Mouse (Mus musculus): ENCODE measurements at regions not wholly inside any gene's neighbourhood (a gene's known extent, or its start where the extent isn't known, plus 50 kb on each side); places are given as distances from the start of the nearest gene placed in this dataset.
A peak's percentile ranks its signal among the peaks of the same experiment; 100 is the strongest.

DNA sequence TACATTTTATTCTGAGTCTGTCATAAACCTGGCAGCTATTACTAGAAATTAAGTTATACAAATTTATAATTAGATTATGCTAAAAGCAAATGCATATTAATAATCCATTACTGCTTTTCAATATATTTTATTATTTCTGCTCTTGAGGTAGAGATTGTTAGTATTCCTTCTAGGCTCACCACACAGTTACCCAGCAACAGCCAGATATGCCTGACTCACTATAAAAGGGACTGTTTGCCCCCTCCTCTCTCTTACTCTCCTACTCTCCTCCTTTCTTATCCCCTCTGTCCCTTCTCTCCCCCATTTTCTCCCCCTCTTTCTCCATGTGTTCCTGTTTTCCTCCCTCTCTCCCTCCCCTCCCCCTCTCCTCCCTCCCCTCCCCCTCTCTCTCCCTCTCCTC is 98.7 kb downstream of the 4930505A04Rik start:
- Histone ChIP-seq H3K27me3 (replicated peaks; ENCODE audit: control insufficient read depth, insufficient read depth, low read length) (no peaks in the 10 kb centered on the region), H3K27ac (ENCODE audit: low read length) (no peak overlapping the region), H3K4me3 (replicated peaks; ENCODE audit: low read length) (no peak overlapping the region), H3K9me3 (ENCODE audit: control insufficient read depth, low read length) (no peaks in the 10 kb centered on the region), H3K4me2 (ENCODE audit: low read length) (no peak overlapping the region), H3K9ac (replicated peaks; ENCODE audit: low read depth, low read length) (no peak overlapping the region), H3K36me3 (ENCODE audit: control insufficient read depth, insufficient read depth) (no peaks in the 10 kb centered on the region), H3K4me1 (replicated peaks; ENCODE audit: control insufficient read depth, insufficient read depth, low read length) (no peaks in the 10 kb centered on the region; the same call in 1 of the 2 replicates)
- no peak for ATAC-seq

DNA sequence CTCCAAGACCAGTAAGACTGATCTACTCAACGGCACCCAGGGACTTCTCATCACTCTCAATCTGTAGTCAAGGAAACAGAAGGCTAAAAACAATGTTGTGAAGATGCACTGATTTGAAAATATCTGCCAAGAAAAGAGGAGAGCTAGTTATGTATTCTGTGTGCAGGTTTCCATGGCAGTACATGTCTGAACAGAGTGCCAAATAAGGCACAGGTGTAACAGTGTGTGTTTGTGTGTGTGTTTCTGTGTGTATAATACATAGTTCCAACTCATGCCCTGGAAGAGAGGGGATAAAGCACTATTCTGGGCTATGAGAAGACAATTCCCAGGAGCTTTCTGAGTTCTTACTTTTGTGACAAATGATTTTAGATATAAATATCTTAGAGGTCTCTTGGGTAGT is 99.7 kb downstream of the 4930505A04Rik start:
- Histone ChIP-seq H3K36me3 (ENCODE audit: control insufficient read depth, insufficient read depth) (no peaks in the 10 kb centered on the region), H3K27ac (ENCODE audit: low read length) (no peak overlapping the region), H3K4me2 (ENCODE audit: low read length) (no peak overlapping the region), H3K9ac (replicated peaks; ENCODE audit: low read depth, low read length) (no peak overlapping the region), H3K9me3 (ENCODE audit: control insufficient read depth, low read length) (no peaks in the 10 kb centered on the region), H3K4me1 (replicated peaks; ENCODE audit: control insufficient read depth, insufficient read depth, low read length) (no peaks in the 10 kb centered on the region; the same call in 1 of the 2 replicates), H3K27me3 (replicated peaks; ENCODE audit: control insufficient read depth, insufficient read depth, low read length) (no peaks in the 10 kb centered on the region), H3K4me3 (replicated peaks; ENCODE audit: low read length) (no peak overlapping the region)
- ATAC-seq: peak; percentile 56; the same call in 1 of the 2 replicates
- WGBS: 78% methylated on average over 1 of the region's 1 CpGs

DNA sequence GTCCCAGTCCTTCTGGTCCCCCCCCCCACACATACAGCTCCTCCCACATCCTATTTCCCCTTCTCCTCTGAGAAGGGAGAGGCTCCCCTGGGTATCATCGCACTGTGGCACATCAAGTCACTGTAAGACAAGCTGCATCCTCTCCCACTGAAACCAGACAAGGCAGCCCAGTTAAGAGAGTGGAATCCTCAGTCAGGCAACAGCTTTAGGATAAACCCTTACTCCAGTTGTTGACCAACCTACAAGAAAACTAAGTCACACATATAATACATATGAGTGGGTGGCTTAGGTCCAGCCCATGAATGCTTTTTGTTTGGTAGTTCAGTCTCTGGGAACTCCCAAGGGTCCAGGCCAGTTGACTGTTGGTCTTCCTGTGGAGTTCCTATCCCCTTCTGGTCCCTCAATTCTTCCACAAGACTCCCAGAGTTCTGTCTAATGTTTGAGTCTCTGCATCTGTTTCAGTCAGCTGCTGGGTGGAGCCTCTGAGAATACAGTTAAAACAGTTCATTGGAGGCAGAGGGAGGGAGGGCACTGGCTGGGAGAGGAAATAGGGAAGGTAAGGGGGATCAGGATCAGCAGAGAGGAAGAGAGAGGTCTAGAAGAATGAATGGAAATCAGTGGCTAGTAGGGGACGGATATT is 101.7 kb upstream of the Sptbn1 start:
- H3K4me2 ChIP-seq (ENCODE audit: low read length): no peak overlapping the region
- no peak overlapping the region for H3K27ac ChIP-seq (ENCODE audit: low read length)
- 93% methylated on average over 2 of the region's 2 CpGs for WGBS
- no peaks in the 10 kb centered on the region for H3K36me3 ChIP-seq (ENCODE audit: control insufficient read depth, insufficient read depth)
- ATAC-seq: no peak
- no peaks in the 10 kb centered on the region for H3K9me3 ChIP-seq (ENCODE audit: control insufficient read depth, low read length)
- H3K4me3 ChIP-seq (replicated peaks; ENCODE audit: low read length): no peak overlapping the region
- no peak overlapping the region for H3K9ac ChIP-seq (replicated peaks; ENCODE audit: low read depth, low read length)
- H3K4me1 ChIP-seq (replicated peaks; ENCODE audit: control insufficient read depth, insufficient read depth, low read length): no peaks in the 10 kb centered on the region; the same call in 1 of the 2 replicates
- no peaks in the 10 kb centered on the region for H3K27me3 ChIP-seq (replicated peaks; ENCODE audit: control insufficient read depth, insufficient read depth, low read length)

DNA sequence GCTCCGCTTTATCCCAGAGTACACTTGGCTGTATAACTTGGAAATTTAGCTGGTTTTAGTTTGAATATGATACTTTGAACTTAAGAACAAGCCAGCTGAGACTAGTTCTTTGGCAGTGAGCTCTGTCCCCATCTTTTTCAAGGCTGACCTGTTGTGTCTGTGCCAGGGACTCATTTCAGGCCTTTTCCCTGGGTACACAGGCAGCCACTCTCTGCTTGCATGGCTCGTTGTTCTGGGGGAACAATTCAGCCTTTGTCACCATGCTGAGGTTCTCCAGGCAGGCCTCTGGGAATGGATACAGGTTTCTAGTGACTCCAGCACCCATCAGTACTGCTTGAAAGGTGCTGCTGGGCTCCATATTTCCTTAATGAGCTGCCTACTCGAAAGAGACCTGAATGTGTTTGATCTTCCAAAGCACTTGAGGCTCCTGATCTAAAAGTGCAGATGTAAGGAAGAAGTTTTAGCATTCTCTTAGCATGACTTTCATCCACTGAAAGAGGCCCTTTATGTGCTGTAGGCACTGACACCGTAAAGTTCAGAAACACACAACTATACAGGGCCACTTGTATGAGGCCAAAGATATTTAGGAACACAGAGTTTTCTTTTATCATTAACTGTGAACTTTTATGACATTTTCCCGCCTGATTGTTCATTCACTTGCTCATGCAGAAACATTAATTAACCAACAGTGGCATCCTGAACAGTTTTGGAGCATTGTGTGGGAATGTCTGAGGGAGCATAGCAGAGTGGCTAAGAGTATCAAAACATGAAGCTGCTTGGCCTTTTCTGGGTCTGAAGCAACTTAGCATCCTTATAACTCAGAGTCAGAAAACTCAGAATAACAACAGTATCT is 99.6 kb upstream of the Sptbn1 start:
- no peaks in the 10 kb centered on the region for H3K27me3 ChIP-seq (replicated peaks; ENCODE audit: control insufficient read depth, insufficient read depth, low read length)
- no peaks in the 10 kb centered on the region; the same call in 1 of the 2 replicates for H3K4me1 ChIP-seq (replicated peaks; ENCODE audit: control insufficient read depth, insufficient read depth, low read length)
- H3K4me3 ChIP-seq (replicated peaks; ENCODE audit: low read length): no peak overlapping the region
- no peaks in the 10 kb centered on the region for H3K9me3 ChIP-seq (ENCODE audit: control insufficient read depth, low read length)
- H3K27ac ChIP-seq (ENCODE audit: low read length): no peak overlapping the region
- H3K9ac ChIP-seq (replicated peaks; ENCODE audit: low read depth, low read length): no peak overlapping the region
- peak; percentile 75 for ATAC-seq
- H3K4me2 ChIP-seq (ENCODE audit: low read length): no peak overlapping the region
- H3K36me3 ChIP-seq (ENCODE audit: control insufficient read depth, insufficient read depth): no peaks in the 10 kb centered on the region
- 31% methylated on average over 5 of the region's 5 CpGs for WGBS

DNA sequence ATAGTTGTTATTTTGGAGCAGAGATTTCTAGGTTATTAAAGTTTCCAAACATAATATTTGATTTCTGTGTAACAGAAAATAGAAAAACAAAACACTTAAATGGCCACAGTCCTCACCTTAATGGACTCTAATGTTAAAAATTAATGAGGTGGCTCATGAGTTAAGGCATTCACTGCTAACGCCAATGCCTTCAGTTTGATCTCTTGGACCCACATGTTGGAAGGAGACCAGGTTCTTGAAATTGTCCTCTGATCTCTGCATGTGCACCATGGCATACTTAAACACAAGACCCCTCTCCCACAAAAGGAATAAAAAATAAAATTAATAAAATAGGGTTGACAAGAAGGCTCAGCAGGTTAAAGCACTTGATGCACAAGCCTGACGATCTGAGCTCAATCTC is 98.5 kb upstream of the Sptbn1 start:
- H3K4me2 ChIP-seq (ENCODE audit: low read length): no peak overlapping the region
- no peak overlapping the region for H3K27ac ChIP-seq (ENCODE audit: low read length)
- no peaks in the 10 kb centered on the region for H3K36me3 ChIP-seq (ENCODE audit: control insufficient read depth, insufficient read depth)
- no peaks in the 10 kb centered on the region for H3K4me1 ChIP-seq (replicated peaks; ENCODE audit: control insufficient read depth, insufficient read depth, low read length)
- no peaks in the 10 kb centered on the region for H3K27me3 ChIP-seq (replicated peaks; ENCODE audit: control insufficient read depth, insufficient read depth, low read length)
- no peak overlapping the region for H3K4me3 ChIP-seq (replicated peaks; ENCODE audit: low read length)
- WGBS: 79% methylated on average over 2 of the region's 2 CpGs
- no peak for ATAC-seq
- no peaks in the 10 kb centered on the region for H3K9me3 ChIP-seq (ENCODE audit: control insufficient read depth, low read length)
- H3K9ac ChIP-seq (replicated peaks; ENCODE audit: low read depth, low read length): no peak overlapping the region

DNA sequence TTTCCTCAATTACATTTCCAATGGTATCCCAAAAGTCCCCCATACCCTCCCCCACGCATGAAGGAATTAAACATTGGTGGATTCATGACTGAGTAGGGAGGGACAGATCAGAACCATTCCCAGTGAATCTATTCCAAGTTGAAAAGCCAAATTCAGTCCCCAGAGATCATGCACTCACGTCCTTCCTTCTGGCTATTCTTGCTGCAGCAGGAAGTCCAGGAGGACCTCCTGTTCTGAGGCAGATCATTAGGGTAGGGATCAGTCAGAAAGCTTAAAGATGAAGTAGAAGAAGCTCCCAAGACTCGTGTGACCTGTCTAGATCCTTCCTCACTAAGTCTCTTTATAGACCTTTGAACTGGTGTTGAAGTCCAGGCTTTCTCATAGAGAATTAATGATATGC is 97.0 kb upstream of the Sptbn1 start:
- H3K4me3 ChIP-seq (replicated peaks; ENCODE audit: low read length): no peak overlapping the region
- no peaks in the 10 kb centered on the region for H3K36me3 ChIP-seq (ENCODE audit: control insufficient read depth, insufficient read depth)
- H3K27me3 ChIP-seq (replicated peaks; ENCODE audit: control insufficient read depth, insufficient read depth, low read length): no peaks in the 10 kb centered on the region
- H3K27ac ChIP-seq (ENCODE audit: low read length): no peak overlapping the region
- H3K4me2 ChIP-seq (ENCODE audit: low read length): no peak overlapping the region
- H3K4me1 ChIP-seq (replicated peaks; ENCODE audit: control insufficient read depth, insufficient read depth, low read length): no peaks in the 10 kb centered on the region
- no peak for ATAC-seq
- no peak overlapping the region for H3K9ac ChIP-seq (replicated peaks; ENCODE audit: low read depth, low read length)
- 74% methylated on average over 3 of the region's 3 CpGs for WGBS
- H3K9me3 ChIP-seq (ENCODE audit: control insufficient read depth, low read length): no peaks in the 10 kb centered on the region

DNA sequence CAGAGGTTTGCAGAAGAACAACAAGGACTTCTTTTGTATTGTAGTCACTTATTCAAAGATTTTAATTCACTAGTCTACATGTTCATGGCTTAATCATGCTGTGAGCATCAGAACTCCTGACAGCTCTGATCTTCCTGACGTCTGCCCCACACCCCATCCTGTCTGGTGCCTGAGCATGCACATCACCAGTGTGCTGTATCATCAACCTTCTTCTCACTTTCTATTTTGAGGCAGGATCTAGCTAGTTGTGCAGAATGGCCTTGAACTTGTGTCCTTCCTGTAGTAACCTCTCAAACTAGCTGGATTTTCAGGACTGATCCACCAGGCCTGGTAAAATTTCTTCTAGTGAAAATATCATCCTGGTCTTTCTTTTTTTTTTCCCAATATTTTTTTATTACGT is 96.6 kb upstream of the Sptbn1 start:
- Histone ChIP-seq H3K4me2 (ENCODE audit: low read length) (no peak overlapping the region), H3K9ac (replicated peaks; ENCODE audit: low read depth, low read length) (no peak overlapping the region), H3K36me3 (ENCODE audit: control insufficient read depth, insufficient read depth) (no peaks in the 10 kb centered on the region), H3K9me3 (ENCODE audit: control insufficient read depth, low read length) (no peaks in the 10 kb centered on the region), H3K27me3 (replicated peaks; ENCODE audit: control insufficient read depth, insufficient read depth, low read length) (no peaks in the 10 kb centered on the region), H3K27ac (ENCODE audit: low read length) (no peak overlapping the region), H3K4me1 (replicated peaks; ENCODE audit: control insufficient read depth, insufficient read depth, low read length) (no peaks in the 10 kb centered on the region), H3K4me3 (replicated peaks; ENCODE audit: low read length) (no peak overlapping the region)
- 69% methylated on average over 2 of the region's 2 CpGs for WGBS
- no peak for ATAC-seq

DNA sequence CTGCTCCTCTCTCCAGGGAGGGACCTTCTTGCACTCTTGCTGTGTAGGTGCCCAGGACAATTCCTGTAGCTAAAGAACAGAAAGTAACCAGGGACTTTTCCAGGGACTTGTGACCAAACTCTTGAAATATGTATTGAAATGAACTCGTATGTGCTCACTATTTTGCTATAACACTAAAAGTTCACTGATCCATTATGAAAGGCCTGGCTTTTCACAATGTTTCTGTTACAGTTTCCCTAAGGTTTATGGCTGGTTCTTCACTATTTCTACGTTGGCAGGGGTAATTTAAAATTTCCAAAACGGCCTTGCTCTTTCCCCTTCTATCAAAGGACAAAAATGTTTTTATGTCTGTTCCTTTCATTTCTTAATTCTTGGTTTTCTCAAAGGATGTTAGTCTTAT is 90.2 kb upstream of the Sptbn1 start:
- no peaks in the 10 kb centered on the region for H3K27me3 ChIP-seq (replicated peaks; ENCODE audit: control insufficient read depth, insufficient read depth, low read length)
- H3K36me3 ChIP-seq (ENCODE audit: control insufficient read depth, insufficient read depth): no peaks in the 10 kb centered on the region
- H3K4me2 ChIP-seq (ENCODE audit: low read length): no peak overlapping the region
- H3K27ac ChIP-seq (ENCODE audit: low read length): no peak overlapping the region
- no peak overlapping the region for H3K4me3 ChIP-seq (replicated peaks; ENCODE audit: low read length)
- H3K4me1 ChIP-seq (replicated peaks; ENCODE audit: control insufficient read depth, insufficient read depth, low read length): no peaks in the 10 kb centered on the region
- H3K9me3 ChIP-seq (ENCODE audit: control insufficient read depth, low read length): no peaks in the 10 kb centered on the region
- no peak for ATAC-seq
- WGBS: 79% methylated on average over 3 of the region's 3 CpGs
- H3K9ac ChIP-seq (replicated peaks; ENCODE audit: low read depth, low read length): no peak overlapping the region

DNA sequence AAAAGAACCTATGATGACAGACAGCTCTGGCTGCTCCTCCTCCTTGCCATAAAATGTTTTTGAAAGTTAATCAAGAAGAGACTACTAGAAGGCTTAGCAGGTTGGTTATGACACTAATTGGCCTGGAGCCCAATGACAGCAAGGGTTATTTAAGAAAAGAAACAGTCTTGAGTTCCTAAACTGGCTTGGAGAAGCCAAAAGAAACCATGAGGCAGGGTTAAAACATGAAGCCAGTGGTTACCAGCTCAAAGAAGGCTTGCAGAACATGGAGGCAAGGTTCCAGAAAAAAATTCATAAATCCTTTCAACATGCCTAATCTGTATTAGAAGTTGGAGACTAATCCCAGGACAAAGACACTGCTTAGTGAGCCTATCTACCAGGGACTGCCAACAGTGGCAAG is 87.4 kb upstream of the Sptbn1 start:
- Histone ChIP-seq H3K9ac (replicated peaks; ENCODE audit: low read depth, low read length) (no peak overlapping the region), H3K4me3 (replicated peaks; ENCODE audit: low read length) (no peak overlapping the region), H3K27ac (ENCODE audit: low read length) (no peak overlapping the region), H3K4me1 (replicated peaks; ENCODE audit: control insufficient read depth, insufficient read depth, low read length) (no peaks in the 10 kb centered on the region), H3K4me2 (ENCODE audit: low read length) (no peak overlapping the region), H3K9me3 (ENCODE audit: control insufficient read depth, low read length) (no peaks in the 10 kb centered on the region), H3K27me3 (replicated peaks; ENCODE audit: control insufficient read depth, insufficient read depth, low read length) (no peaks in the 10 kb centered on the region), H3K36me3 (ENCODE audit: control insufficient read depth, insufficient read depth) (no peaks in the 10 kb centered on the region)
- ATAC-seq: no peak

All from forebrain, embryonic 16.5 days (tissue).